In the genomic region with DNA sequence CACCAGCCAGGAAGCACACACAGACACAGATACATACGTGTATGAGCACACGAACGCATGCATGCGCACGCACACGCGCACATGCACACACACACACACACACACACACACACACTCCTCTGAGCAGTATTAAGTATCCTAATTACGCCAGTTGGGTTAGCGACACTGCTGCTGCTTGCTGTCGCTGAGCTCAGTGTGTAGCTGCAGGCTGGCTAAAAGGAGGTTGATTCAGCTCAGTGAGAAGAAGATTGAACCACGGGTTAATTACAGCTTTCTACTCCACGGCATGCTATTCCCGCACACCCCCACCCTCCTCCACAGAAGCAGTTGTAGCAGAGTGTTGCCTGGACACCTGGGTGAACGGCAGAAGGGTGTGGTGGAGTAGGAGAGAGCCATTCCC, we compare ENCODE assay signal across 10 mouse cellular contexts.
DNase-seq lines count a peak whose midpoint lies in the region; ATAC-seq and TF ChIP-seq lines count a peak whose summit lies in the region.
"Had no signal": no experiment of that assay in that cellular context is flagged by ENCODE, and none has a peak within 500 bp of the region (broad histone marks: within the 10 kb centered on the region; RNA-seq: fewer than 3 reads in every experiment).

No protein-coding gene starts in this region.

- H3K4me3 ChIP-seq in heart, embryonic 10.5 days = no peak overlapping the region
- no peak overlapping the region for H3K4me3 ChIP-seq in stomach, embryonic 14.5 days (ENCODE audit: low read depth, low read length)
- H3K4me3 ChIP-seq in stomach, postnatal 0 days (ENCODE audit: low read depth, low read length) = no peak overlapping the region

- TF ChIP-seq EP300 in stomach, postnatal 0 days (optimal IDR thresholded peaks at IDR 0.05) = no peak

- TF ChIP-seq CTCF in stomach, postnatal 0 days (IDR thresholded peaks at IDR 0.05; ENCODE audit: low read depth) = no peak

- WGBS in heart, embryonic 10.5 days = 81% methylated on average over 14 of the region's 14 CpGs
- 61% methylated on average over 14 of the region's 14 CpGs for whole genome bisulfite sequencing in stomach, embryonic 14.5 days
- 71% methylated on average over 14 of the region's 14 CpGs for WGBS in stomach, postnatal 0 days

- H3K27ac ChIP-seq in heart, embryonic 10.5 days = no peak overlapping the region
- H3K27ac ChIP-seq in stomach, embryonic 14.5 days (ENCODE audit: low read length) = no peak overlapping the region
- H3K27ac ChIP-seq in stomach, postnatal 0 days (replicated peaks) = no peak overlapping the region
- H3K27ac ChIP-seq: liver, embryonic 14.5 days had no signal

- ATAC-seq in stomach, embryonic 14.5 days (ENCODE audit: insufficient number of reproducible peaks, insufficient read depth, low FRiP score, low read depth) = no peak
- ATAC-seq in stomach, postnatal 0 days (ENCODE audit: low FRiP score, low TSS enrichment) = no peak

- H3K27me3 ChIP-seq in heart, embryonic 10.5 days (ENCODE audit: insufficient read depth, poor library complexity, severe bottlenecking) = no peaks in the 10 kb centered on the region
- no peaks in the 10 kb centered on the region for H3K27me3 ChIP-seq in stomach, embryonic 14.5 days (ENCODE audit: control insufficient read depth, insufficient read depth, low read length)
- no peaks in the 10 kb centered on the region for H3K27me3 ChIP-seq in stomach, postnatal 0 days (ENCODE audit: control insufficient read depth, insufficient read depth, low read length)

- intact Hi-C loops in left cerebral cortex, postnatal 36 days (cut with DNase I) = loop anchor here (2.0 kb wide), 1 partner anchor 224 kb away; a partner anchor contains a TSS

- H3K4me1 ChIP-seq in heart, embryonic 10.5 days = no peaks in the 10 kb centered on the region
- peaks cover 10% of the 10 kb centered on the region; the same call in 1 of the 2 replicates for H3K4me1 ChIP-seq in stomach, embryonic 14.5 days (ENCODE audit: control insufficient read depth, insufficient read depth, low read length)
- H3K4me1 ChIP-seq in stomach, postnatal 0 days (replicated peaks; ENCODE audit: control insufficient read depth, insufficient read depth) = no peaks in the 10 kb centered on the region

- H3K4me2 ChIP-seq in stomach, embryonic 14.5 days (replicated peaks; ENCODE audit: low read depth, low read length) = peak overlapping the region; percentile 19; the same call in 1 of the 2 replicates
- H3K4me2 ChIP-seq in stomach, postnatal 0 days (replicated peaks; ENCODE audit: low read depth) = no peak overlapping the region

- peak; percentile 38 for DNase-seq in heart, embryonic 10.5 days (ENCODE audit: low spot score)
- no peak for DNase-seq in heart, adult 9 months (ENCODE audit: low spot score in 2 of 2)
- no peak for DNase-seq in stomach, postnatal 0 days (ENCODE audit: low spot score)
- peak; percentile 36 to 37 for DNase-seq in left cerebral cortex, postnatal 36 days (ENCODE audit: low spot score in 2 of 2)
- peak; percentile 61 for DNase-seq in telencephalon, adult 2 months (ENCODE audit: low read depth, low spot score)
- no peak for DNase-seq in heart, adult 18-20 months
- DNase-seq in spleen, postnatal 4 days (ENCODE audit: low spot score in 2 of 2) = no peak
- DNase-seq: heart, postnatal 4 days had no signal

- no peak overlapping the region for H3K9ac ChIP-seq in stomach, embryonic 14.5 days (replicated peaks; ENCODE audit: low read depth, low read length)
- no peak overlapping the region for H3K9ac ChIP-seq in stomach, postnatal 0 days (ENCODE audit: low read length)
- H3K9ac ChIP-seq: liver, embryonic 14.5 days had no signal

- H3K9me3 ChIP-seq in heart, embryonic 10.5 days = no peaks in the 10 kb centered on the region
- no peaks in the 10 kb centered on the region for H3K9me3 ChIP-seq in stomach, embryonic 14.5 days (ENCODE audit: control insufficient read depth, low read depth, low read length)
- no peaks in the 10 kb centered on the region for H3K9me3 ChIP-seq in stomach, postnatal 0 days (ENCODE audit: control insufficient read depth, low read length)

- no peaks in the 10 kb centered on the region for H3K36me3 ChIP-seq in heart, embryonic 10.5 days
- H3K36me3 ChIP-seq in stomach, embryonic 14.5 days (ENCODE audit: control insufficient read depth, insufficient read depth, low read length) = no peaks in the 10 kb centered on the region
- no peaks in the 10 kb centered on the region for H3K36me3 ChIP-seq in stomach, postnatal 0 days (ENCODE audit: control insufficient read depth, insufficient read depth, low read length)

Comparison
In these comparisons a context has a peak if more than half of its experiments do, and no peak if none do; other contexts are left out.
1. DNase-seq: peak in heart, embryonic 10.5 days (single experiment), left cerebral cortex, postnatal 36 days (2 of 2) and telencephalon, adult 2 months (single experiment); none in heart, adult 9 months (0 of 2), stomach, postnatal 0 days (single experiment), heart, adult 18-20 months (0 of 2) and spleen, postnatal 4 days (0 of 2).